Mouse (Mus musculus): ENCODE data around the gene Trim13. TPM values are rescaled to one million over a fixed set of nuclear protein-coding genes. Genes with fewer than 3 reads are reported as not detected.
A peak's percentile ranks its signal among the peaks of the same experiment; 100 is the strongest.

Trim13 gene
- total RNA-seq, 2 experiments from 2014 or later: 14.5 to 18.6 TPM

- DNase-seq (ENCODE audit: low spot score in 2 of 2): no peak
These were observed 13.7 kb downstream of the Trim13 start for GRCm38 (mm10) chr14:61611766-61612165.

- no peak for DNase-seq (ENCODE audit: low spot score in 2 of 2)
These were observed 15.3 kb downstream of the Trim13 start for GRCm38 (mm10) chr14:61613319-61613718.

DNA sequence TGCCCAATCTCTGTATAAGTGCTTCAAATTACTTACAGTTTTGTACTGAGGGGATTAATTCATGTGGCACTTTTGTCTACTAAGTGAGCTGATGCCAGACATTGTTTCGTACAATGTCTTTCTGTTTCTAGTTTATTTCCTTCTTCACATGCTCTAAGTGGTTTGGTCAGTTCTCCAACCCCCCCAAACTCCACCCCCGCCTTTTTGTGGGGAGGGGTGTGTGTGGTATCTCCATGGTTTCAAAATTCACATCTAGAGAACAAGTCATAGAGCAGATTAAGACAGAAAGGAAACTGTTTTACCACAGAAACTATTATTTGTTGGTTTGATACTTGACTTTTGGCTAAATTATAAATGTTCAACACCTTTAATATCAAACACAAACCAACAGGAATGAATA, 22.3 kb downstream of the Trim13 start:
- DNase-seq (ENCODE audit: low spot score in 2 of 2): no peak

GRCm38 (mm10) chr14:61635969-61636368, 37.9 kb downstream of the Trim13 start:
- no peak for DNase-seq (ENCODE audit: low spot score in 2 of 2)

GRCm38 (mm10) chr14:61642668-61643067, 44.6 kb downstream of the Trim13 start:
- DNase-seq (ENCODE audit: low spot score in 2 of 2): no peak

GRCm38 (mm10) chr14:61645547-61645946, 47.5 kb downstream of the Trim13 start:
- DNase-seq (ENCODE audit: low spot score in 2 of 2): no peak

DNA sequence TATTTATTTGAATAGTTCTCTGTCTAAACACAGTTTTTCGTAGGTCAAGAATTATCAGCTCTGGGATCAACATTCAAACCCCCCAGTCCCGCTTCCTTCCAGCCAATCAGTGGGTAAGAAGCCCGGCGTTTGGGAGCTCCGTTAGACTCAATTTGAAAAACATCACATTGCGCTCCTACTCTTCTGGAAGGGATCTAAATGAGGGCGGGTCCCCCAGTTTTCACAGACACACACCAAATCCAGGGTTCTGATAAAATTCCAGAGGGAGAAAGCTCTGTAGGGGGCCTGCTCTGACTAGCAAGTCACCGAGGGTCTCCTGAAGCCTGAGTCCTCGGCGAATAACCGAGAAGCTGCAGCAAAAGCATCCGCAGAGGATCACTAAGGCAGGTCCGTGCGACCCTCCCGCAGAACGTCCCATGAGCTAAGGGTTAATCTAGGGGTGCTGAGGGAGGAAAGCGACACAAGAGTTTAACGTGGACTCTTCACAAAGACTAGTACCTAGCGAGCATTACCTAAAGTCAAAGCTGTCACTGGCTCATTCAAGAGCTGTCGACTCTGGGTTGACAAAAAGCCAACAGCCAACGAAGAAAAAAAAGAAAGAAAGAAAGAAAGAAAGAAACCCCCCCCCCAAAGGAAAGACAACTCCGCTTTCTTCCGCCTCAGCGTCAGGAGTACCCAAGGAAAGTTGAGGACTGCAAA, 49.3 kb downstream of the Trim13 start:
- peak; percentile 38 to 58 for DNase-seq (ENCODE audit: low spot score in 2 of 2)

DNA sequence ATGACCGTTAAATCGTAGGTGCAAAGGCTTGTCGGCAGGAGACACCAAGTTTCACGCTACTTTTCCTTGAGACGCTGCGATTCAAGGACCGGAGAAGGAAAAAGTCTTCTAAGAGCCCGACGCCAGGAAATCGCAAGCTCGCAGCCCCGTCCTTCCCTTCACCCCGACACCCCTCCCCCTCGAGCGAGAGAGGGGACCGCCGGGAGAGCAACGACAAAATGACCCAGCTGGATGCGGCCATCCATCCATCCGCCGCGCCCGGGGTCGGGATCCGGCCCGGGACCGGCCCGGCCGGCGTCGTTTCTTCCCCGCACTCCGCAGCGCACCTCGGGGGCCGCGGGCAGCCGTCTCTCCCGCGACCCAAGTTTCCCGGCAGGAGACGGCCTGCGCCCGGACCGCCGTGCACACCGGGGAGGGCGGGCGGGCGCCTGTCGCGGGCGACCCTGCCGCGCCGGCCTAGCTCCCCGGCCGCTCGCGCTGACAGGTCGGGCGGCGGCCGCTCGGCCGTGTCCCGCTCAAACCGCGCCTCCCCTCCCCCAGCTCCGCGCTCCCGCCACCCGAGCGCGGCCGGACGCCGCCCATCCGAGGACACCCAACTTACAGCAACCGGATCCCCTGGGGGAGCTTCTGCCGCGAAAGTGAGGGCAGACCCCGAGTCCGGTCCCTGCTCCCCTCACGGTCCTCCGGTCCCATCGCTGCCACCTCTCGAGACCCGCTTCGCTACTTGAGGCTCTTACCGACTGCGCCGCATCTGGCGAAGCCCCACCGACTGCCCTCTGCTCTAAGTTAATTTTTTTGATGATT, 50.0 kb downstream of the Trim13 start:
- DNase-seq (ENCODE audit: low spot score in 2 of 2): peak; percentile 39 to 41

- DNase-seq (ENCODE audit: low spot score in 2 of 2): peak; percentile 93 to 97
These were observed 50.8 kb downstream of the Trim13 start for GRCm38 (mm10) chr14:61648685-61649504.

GRCm38 (mm10) chr14:61650291-61650960, 52.4 kb downstream of the Trim13 start:
- peak; percentile 60 to 67 for DNase-seq (ENCODE audit: low spot score in 2 of 2)

Small RNA genes within 50 kb of the gene (microRNA-seq; reads per million reads assigned to microRNA genes)
- gene Mir15a (586 to 776 reads per million in 2 experiments), gene Mir16-1 (324 to 667 reads per million in 2 experiments)

Other genes starting within 250 kb of the Trim13 start
- gene Ebpl, start 237.8 kb upstream of the Trim13 start, total RNA-seq (2021): 1 to 10 TPM; 6.3 to 7.0 TPM
- gene Kpna3, start 158.4 kb upstream of the Trim13 start, total RNA-seq (2021): 10 to 100 TPM; 70.5 to 74.2 TPM
- gene Spryd7, start 41.4 kb upstream of the Trim13 start, total RNA-seq (2021): 10 to 100 TPM; 40.1 to 41.8 TPM
- 1 to 10 TPM; 1.4 to 1.5 TPM for gene Kcnrg, start 9.2 kb downstream of the Trim13 start, total RNA-seq (2021)